Mouse (Mus musculus) small intestine, adult 2 months (tissue): ENCODE data around the gene Nfia.

Experiments used
- CTCF ChIP-seq: fragments of 200-500 bp; IDR thresholded peaks from 2 replicates; pipeline ENCODE4 v1.5.1; 2012; ENCODE audit warnings: low read depth, mild to moderate bottlenecking, control low read depth, inconsistent platforms, low read length, moderate library complexity, mixed read lengths; ENCODE audit not compliant: insufficient replicate concordance, insufficient read length; ENCODE audit errors: extremely low read depth
- POLR2A ChIP-seq: fragments of 200-500 bp; IDR thresholded peaks from 2 replicates; pipeline ENCODE4 v1.6.1; 2012; ENCODE audit warnings: low read depth, mild to moderate bottlenecking, control low read depth, inconsistent platforms, low read length, moderate library complexity

GRCm38 (mm10) chr4:98086976-98087375, 314.4 kb downstream of the Nfia start:
- no peak for TF ChIP-seq CTCF
- no peak for TF ChIP-seq POLR2A
